Mouse (Mus musculus): ENCODE measurements around the gene Btg1. TPM values are rescaled to one million over a fixed set of nuclear protein-coding genes. Genes with fewer than 3 reads are reported as not detected.

Btg1 gene
- 34.8 and 41.1 TPM in 2 replicates for polyA plus RNA-seq (2015; fragmentation: Nextera tagmentation; extraction: Ambion mirVana)

GRCm38 (mm10) chr10:96616709-96617116 lies at the start of gene Btg1:
Gene Btg1 (plus strand): TSS chr10:96617006.
- Histone ChIP-seq H3K4me2 (ENCODE audit: low read length) (peak within 1 kb of the TSS; percentile 72), H3K36me3 (ENCODE audit: control insufficient read depth, insufficient read depth, low read length) (peaks cover 2% of the 10 kb centered on the region; the same call in 1 of the 2 replicates), H3K4me3 (ENCODE audit: low read length) (peak within 1 kb of the TSS; percentile 97), H3K9ac (ENCODE audit: low read depth, low read length) (peak within 1 kb of the TSS; percentile 98), H3K27me3 (replicated peaks; ENCODE audit: control insufficient read depth, insufficient read depth, low read length) (no peaks in the 10 kb centered on the region), H3K4me1 (ENCODE audit: control insufficient read depth, insufficient read depth, low read depth, low read length) (peaks cover 12% of the 10 kb centered on the region), H3K9me3 (ENCODE audit: control insufficient read depth, low read length) (no peaks in the 10 kb centered on the region), H3K27ac (ENCODE audit: low read depth, low read length) (peak within 1 kb of the TSS; percentile 94)
- peak; percentile 98 for ATAC-seq
- under 1% methylated on average over 37 of the region's 37 CpGs for WGBS

DNA sequence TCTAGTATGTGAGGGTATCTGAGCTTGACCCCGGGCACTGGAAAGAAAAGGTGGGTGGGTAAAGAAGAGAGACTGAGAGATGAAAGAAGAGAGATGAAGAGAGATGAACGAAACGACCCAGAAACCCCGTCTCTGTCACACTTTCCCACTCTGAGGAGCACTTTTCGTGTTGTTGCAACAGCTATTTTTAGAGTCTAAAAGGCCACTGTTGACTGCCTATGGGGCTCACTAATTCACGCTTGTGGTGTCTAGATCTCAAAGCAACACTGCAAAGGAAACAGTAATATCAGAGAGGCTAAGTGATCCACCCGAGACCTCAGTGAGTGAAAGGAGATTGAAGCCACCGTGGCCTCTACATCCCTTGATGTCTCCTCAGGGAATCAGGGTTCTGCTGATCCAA lies 47.3 kb upstream of the Btg1 start:
- H3K4me3 ChIP-seq (ENCODE audit: low read length) = no peak overlapping the region
- H3K4me1 ChIP-seq (ENCODE audit: control insufficient read depth, insufficient read depth, low read depth, low read length) = no peaks in the 10 kb centered on the region
- no peak overlapping the region for H3K4me2 ChIP-seq (ENCODE audit: low read length)
- no peaks in the 10 kb centered on the region for H3K27me3 ChIP-seq (replicated peaks; ENCODE audit: control insufficient read depth, insufficient read depth, low read length)
- no peak overlapping the region for H3K9ac ChIP-seq (ENCODE audit: low read depth, low read length)
- peaks cover 3% of the 10 kb centered on the region for H3K9me3 ChIP-seq (ENCODE audit: control insufficient read depth, low read length)
- H3K27ac ChIP-seq (ENCODE audit: low read depth, low read length) = no peak overlapping the region
- 84% methylated on average over 8 of the region's 8 CpGs for WGBS
- H3K36me3 ChIP-seq (ENCODE audit: control insufficient read depth, insufficient read depth, low read length) = no peaks in the 10 kb centered on the region
- ATAC-seq = no peak

DNA sequence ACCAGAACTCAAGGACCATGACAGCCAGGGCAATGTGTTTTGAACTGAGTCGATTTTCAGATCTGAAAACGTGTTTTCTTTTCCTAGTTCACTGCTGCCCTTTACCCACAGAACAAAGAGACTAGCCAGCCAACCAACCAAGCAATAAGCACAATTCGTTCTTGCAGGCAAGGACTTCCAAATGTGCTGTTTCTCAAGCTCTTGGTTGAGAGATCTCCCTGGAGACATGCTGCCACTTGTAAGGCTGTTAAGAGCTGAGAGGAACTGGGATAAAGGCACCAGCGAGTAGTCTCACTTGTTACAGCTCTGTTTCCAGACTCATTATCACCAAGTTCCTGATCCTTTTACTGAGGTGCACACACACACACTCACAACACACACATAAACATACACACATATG lies 45.6 kb upstream of the Btg1 start:
- Histone ChIP-seq H3K27ac (ENCODE audit: low read depth, low read length) (no peak overlapping the region), H3K36me3 (ENCODE audit: control insufficient read depth, insufficient read depth, low read length) (no peaks in the 10 kb centered on the region), H3K9ac (ENCODE audit: low read depth, low read length) (no peak overlapping the region), H3K4me2 (ENCODE audit: low read length) (no peak overlapping the region), H3K9me3 (ENCODE audit: control insufficient read depth, low read length) (peaks cover 3% of the 10 kb centered on the region), H3K27me3 (replicated peaks; ENCODE audit: control insufficient read depth, insufficient read depth, low read length) (no peaks in the 10 kb centered on the region), H3K4me3 (ENCODE audit: low read length) (no peak overlapping the region), H3K4me1 (ENCODE audit: control insufficient read depth, insufficient read depth, low read depth, low read length) (no peaks in the 10 kb centered on the region)
- WGBS = 49% methylated on average over 4 of the region's 4 CpGs
- ATAC-seq = no peak

DNA sequence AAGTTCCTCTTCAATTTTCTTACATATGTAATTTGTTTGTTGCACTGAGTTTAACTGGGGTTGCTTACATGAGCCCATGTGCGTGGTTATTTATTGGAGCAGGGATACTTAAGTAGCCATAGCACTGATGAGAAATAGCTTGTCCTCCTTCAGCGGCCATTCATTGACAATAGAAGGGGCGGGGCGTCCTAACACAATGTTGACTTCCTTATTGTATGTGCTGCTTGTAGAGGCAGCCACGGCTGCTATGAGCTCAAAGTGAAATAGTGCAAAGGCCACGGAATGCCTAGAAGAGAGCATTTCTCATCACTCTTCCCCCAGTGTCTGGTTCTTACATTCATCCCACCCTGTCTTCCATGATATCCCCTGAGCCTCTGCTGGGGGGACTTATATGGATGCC lies 42.0 kb upstream of the Btg1 start:
- WGBS = 56% methylated on average over 6 of the region's 6 CpGs
- Histone ChIP-seq H3K27me3 (replicated peaks; ENCODE audit: control insufficient read depth, insufficient read depth, low read length) (no peaks in the 10 kb centered on the region), H3K9ac (ENCODE audit: low read depth, low read length) (no peak overlapping the region), H3K27ac (ENCODE audit: low read depth, low read length) (no peak overlapping the region), H3K9me3 (ENCODE audit: control insufficient read depth, low read length) (no peaks in the 10 kb centered on the region), H3K4me2 (ENCODE audit: low read length) (no peak overlapping the region), H3K36me3 (ENCODE audit: control insufficient read depth, insufficient read depth, low read length) (no peaks in the 10 kb centered on the region), H3K4me1 (ENCODE audit: control insufficient read depth, insufficient read depth, low read depth, low read length) (no peaks in the 10 kb centered on the region), H3K4me3 (ENCODE audit: low read length) (no peak overlapping the region)
- no peak for ATAC-seq

- H3K9me3 ChIP-seq (ENCODE audit: control insufficient read depth, low read length) = no peaks in the 10 kb centered on the region
- 86% methylated on average over 5 of the region's 5 CpGs for WGBS
- ATAC-seq = no peak
Observed at GRCm38 (mm10) chr10:96575338-96575737, 41.5 kb upstream of the Btg1 start.

GRCm38 (mm10) chr10:96578924-96579323 lies 37.9 kb upstream of the Btg1 start:
- H3K9ac ChIP-seq (ENCODE audit: low read depth, low read length) = no peak overlapping the region
- WGBS = 79% methylated on average over 5 of the region's 5 CpGs
- no peak for ATAC-seq
- no peak overlapping the region for H3K4me3 ChIP-seq (ENCODE audit: low read length)
- H3K9me3 ChIP-seq (ENCODE audit: control insufficient read depth, low read length) = no peaks in the 10 kb centered on the region
- no peak overlapping the region for H3K27ac ChIP-seq (ENCODE audit: low read depth, low read length)
- H3K27me3 ChIP-seq (replicated peaks; ENCODE audit: control insufficient read depth, insufficient read depth, low read length) = no peaks in the 10 kb centered on the region
- H3K4me2 ChIP-seq (ENCODE audit: low read length) = no peak overlapping the region
- H3K4me1 ChIP-seq (ENCODE audit: control insufficient read depth, insufficient read depth, low read depth, low read length) = no peaks in the 10 kb centered on the region
- no peaks in the 10 kb centered on the region for H3K36me3 ChIP-seq (ENCODE audit: control insufficient read depth, insufficient read depth, low read length)

More at GRCm38 (mm10) chr10:96575338-96575737, 41.5 kb upstream of the Btg1 start:
- Histone ChIP-seq H3K4me1 (ENCODE audit: control insufficient read depth, insufficient read depth, low read depth, low read length) (no peaks in the 10 kb centered on the region), H3K4me3 (ENCODE audit: low read length) (no peak overlapping the region), H3K27me3 (replicated peaks; ENCODE audit: control insufficient read depth, insufficient read depth, low read length) (no peaks in the 10 kb centered on the region), H3K4me2 (ENCODE audit: low read length) (no peak overlapping the region), H3K9ac (ENCODE audit: low read depth, low read length) (no peak overlapping the region), H3K27ac (ENCODE audit: low read depth, low read length) (no peak overlapping the region), H3K36me3 (ENCODE audit: control insufficient read depth, insufficient read depth, low read length) (no peaks in the 10 kb centered on the region)

DNA sequence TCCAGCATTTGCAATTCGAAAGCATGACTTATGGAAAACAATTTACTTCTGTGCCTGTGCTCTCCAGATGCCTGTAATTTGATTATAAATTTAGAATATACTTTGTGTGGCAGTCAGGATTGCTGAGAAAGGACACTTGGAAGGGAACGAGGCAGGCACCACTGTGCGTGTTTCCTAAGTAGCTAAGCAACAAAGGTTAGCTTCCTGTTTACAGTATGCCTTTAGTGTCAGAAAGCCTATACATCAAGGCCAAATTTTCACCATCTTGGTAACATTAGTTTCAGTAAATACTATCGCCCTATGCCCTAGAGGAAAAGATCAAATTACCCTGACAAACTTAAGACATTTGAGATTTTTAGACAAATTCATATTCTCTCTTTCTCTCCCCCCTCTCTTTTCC lies 37.4 kb upstream of the Btg1 start:
- Histone ChIP-seq H3K9me3 (ENCODE audit: control insufficient read depth, low read length) (no peaks in the 10 kb centered on the region), H3K4me3 (ENCODE audit: low read length) (no peak overlapping the region), H3K4me2 (ENCODE audit: low read length) (no peak overlapping the region), H3K9ac (ENCODE audit: low read depth, low read length) (no peak overlapping the region), H3K36me3 (ENCODE audit: control insufficient read depth, insufficient read depth, low read length) (no peaks in the 10 kb centered on the region), H3K4me1 (ENCODE audit: control insufficient read depth, insufficient read depth, low read depth, low read length) (no peaks in the 10 kb centered on the region), H3K27ac (ENCODE audit: low read depth, low read length) (no peak overlapping the region), H3K27me3 (replicated peaks; ENCODE audit: control insufficient read depth, insufficient read depth, low read length) (no peaks in the 10 kb centered on the region)
- WGBS = 62% methylated on average over 4 of the region's 4 CpGs
- no peak for ATAC-seq

GRCm38 (mm10) chr10:96580246-96580645 lies 36.6 kb upstream of the Btg1 start:
- Histone ChIP-seq H3K9ac (ENCODE audit: low read depth, low read length) (no peak overlapping the region), H3K27ac (ENCODE audit: low read depth, low read length) (no peak overlapping the region), H3K27me3 (replicated peaks; ENCODE audit: control insufficient read depth, insufficient read depth, low read length) (no peaks in the 10 kb centered on the region), H3K4me3 (ENCODE audit: low read length) (no peak overlapping the region), H3K36me3 (ENCODE audit: control insufficient read depth, insufficient read depth, low read length) (no peaks in the 10 kb centered on the region), H3K4me2 (ENCODE audit: low read length) (no peak overlapping the region), H3K4me1 (ENCODE audit: control insufficient read depth, insufficient read depth, low read depth, low read length) (no peaks in the 10 kb centered on the region), H3K9me3 (ENCODE audit: control insufficient read depth, low read length) (no peaks in the 10 kb centered on the region)
- WGBS = 74% methylated on average over 7 of the region's 7 CpGs
- no peak for ATAC-seq

DNA sequence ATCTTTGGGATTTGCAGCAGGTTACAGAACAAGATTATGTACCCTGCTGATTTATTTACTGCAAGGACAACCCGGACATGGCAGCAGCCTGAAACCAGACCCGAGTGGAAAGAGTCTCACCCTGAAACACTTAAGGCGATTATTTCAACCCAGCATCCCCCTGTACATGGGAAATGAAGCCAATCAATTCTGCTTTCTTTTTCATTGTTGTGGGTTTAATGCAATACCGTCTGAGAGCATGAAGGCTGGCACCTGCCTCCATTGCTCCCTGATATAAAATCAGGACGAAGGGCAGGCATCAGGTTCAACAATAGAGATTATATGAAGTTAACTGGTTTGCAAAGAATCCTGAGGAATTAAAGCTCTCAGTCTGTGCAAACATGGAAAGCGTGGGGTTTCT lies 35.6 kb upstream of the Btg1 start:
- H3K9me3 ChIP-seq (ENCODE audit: control insufficient read depth, low read length) = no peaks in the 10 kb centered on the region
- WGBS = 51% methylated on average over 6 of the region's 6 CpGs
- no peak overlapping the region for H3K9ac ChIP-seq (ENCODE audit: low read depth, low read length)
- no peaks in the 10 kb centered on the region for H3K4me1 ChIP-seq (ENCODE audit: control insufficient read depth, insufficient read depth, low read depth, low read length)
- H3K4me2 ChIP-seq (ENCODE audit: low read length) = no peak overlapping the region
- no peaks in the 10 kb centered on the region for H3K27me3 ChIP-seq (replicated peaks; ENCODE audit: control insufficient read depth, insufficient read depth, low read length)
- H3K27ac ChIP-seq (ENCODE audit: low read depth, low read length) = no peak overlapping the region
- no peak overlapping the region for H3K4me3 ChIP-seq (ENCODE audit: low read length)
- ATAC-seq = no peak
- no peaks in the 10 kb centered on the region for H3K36me3 ChIP-seq (ENCODE audit: control insufficient read depth, insufficient read depth, low read length)

Measured in hindbrain, embryonic 16.5 days (tissue).